Mouse (Mus musculus): ENCODE measurements around the gene Htr1b. TPM values are rescaled to one million over a fixed set of nuclear protein-coding genes. Genes with fewer than 3 reads are reported as not detected.

The Htr1b gene
- 0.16 and 0.17 TPM in 2 replicates for polyA plus RNA-seq (2015; fragmentation: Nextera tagmentation; extraction: Ambion mirVana)

DNA sequence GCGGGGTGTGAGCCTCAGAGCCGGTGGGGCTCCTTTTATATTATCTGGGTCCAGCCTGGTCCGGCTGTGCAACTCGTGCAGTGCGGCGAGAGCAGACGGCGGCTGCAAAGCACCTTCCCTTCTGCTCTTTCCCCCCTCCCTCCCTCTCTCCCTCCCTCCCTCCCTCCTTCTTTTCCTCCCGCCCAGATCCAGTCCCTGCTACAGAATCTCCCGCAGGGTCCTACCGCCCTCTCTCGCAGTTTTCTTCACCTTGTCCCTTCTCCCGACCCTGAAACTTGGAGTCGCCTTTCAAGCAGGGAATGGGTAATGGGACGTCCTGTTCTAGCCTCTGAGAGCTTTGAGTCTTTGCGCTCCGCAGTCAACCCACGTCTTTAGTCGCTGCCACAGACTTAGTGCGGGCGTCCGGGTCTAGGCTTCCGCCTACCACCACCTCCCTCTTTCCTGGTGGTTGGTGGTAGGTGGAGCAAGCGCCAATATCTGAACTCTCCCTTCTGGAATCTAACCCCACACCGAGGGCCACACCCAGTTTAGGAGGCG is at the start of gene Htr1b:
Htr1b (minus strand) TSS at position 392 of the 537 bp plus-strand sequence.
- H3K9ac ChIP-seq (ENCODE audit: low read depth, low read length) = peak within 1 kb of the TSS; percentile 27; the same call in 1 of the 2 replicates
- peak; percentile 77 for ATAC-seq
- peak within 1 kb of the TSS; percentile 100 for H3K4me2 ChIP-seq (replicated peaks; ENCODE audit: low read depth)
- H3K4me3 ChIP-seq (ENCODE audit: low read depth, low read length) = peak within 1 kb of the TSS; percentile 62
- H3K27me3 ChIP-seq (replicated peaks; ENCODE audit: control insufficient read depth, insufficient read depth, low read length) = peaks cover 38% of the 10 kb centered on the region
- no peak for TF ChIP-seq CTCF (IDR thresholded peaks at IDR 0.05; ENCODE audit: low read depth)
- H3K4me1 ChIP-seq (replicated peaks; ENCODE audit: control insufficient read depth, insufficient read depth, low read length) = no peaks in the 10 kb centered on the region
- no peaks in the 10 kb centered on the region for H3K36me3 ChIP-seq (ENCODE audit: control insufficient read depth, insufficient read depth)
- H3K27ac ChIP-seq (ENCODE audit: low read depth, low read length) = no peak within 1 kb of the TSS
- no peaks in the 10 kb centered on the region for H3K9me3 ChIP-seq (ENCODE audit: control insufficient read depth)
- 0% methylated on average over 25 of the region's 26 CpGs for WGBS

DNA sequence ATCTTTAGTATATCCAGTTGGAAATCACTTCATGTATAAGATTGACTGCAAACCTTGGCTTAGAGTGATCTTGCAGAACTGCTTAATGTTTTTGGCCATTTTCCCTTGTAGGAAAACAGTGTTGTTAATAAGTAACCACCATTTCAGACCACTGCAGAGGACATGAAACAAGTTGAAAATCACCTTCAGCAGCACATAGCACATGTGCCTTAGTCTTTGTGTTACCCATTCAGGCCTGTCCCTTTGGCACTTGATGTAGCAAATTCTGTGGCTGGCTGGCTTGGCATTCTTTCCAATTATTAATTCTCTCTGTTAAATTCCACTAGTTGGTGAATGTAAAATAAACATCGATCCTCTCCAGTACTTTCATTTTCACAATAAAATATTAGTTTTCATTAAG is 43.1 kb upstream of the Htr1b start:
- Histone ChIP-seq H3K4me3 (ENCODE audit: low read depth, low read length) (no peak overlapping the region), H3K4me2 (replicated peaks; ENCODE audit: low read depth) (no peak overlapping the region), H3K27ac (ENCODE audit: low read depth, low read length) (no peak overlapping the region), H3K36me3 (ENCODE audit: control insufficient read depth, insufficient read depth) (no peaks in the 10 kb centered on the region), H3K27me3 (replicated peaks; ENCODE audit: control insufficient read depth, insufficient read depth, low read length) (no peaks in the 10 kb centered on the region), H3K9ac (ENCODE audit: low read depth, low read length) (no peak overlapping the region), H3K9me3 (ENCODE audit: control insufficient read depth) (no peaks in the 10 kb centered on the region), H3K4me1 (replicated peaks; ENCODE audit: control insufficient read depth, insufficient read depth, low read length) (no peaks in the 10 kb centered on the region)
- no peak for ATAC-seq
- WGBS = 87% methylated on average over 1 of the region's 1 CpGs
- TF ChIP-seq CTCF (IDR thresholded peaks at IDR 0.05; ENCODE audit: low read depth) = no peak

DNA sequence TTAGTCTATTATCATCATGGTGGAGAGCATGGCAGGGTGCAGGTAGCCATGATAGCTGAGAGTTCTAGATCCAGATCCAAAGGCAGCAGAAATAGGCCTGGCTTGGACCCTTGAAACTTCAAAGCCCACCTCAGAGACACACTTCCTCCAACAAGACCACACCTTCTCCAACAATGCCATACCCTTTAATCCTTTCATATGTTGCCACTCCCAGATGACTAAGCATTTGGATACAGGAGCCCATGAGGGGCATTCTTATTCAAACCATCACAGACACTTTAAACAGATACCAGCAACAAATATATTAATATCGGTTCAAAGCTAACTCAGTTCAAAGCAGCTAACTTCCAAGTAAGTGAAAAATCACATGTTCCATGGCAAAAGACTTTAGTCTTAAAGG is 3.9 kb upstream of the Htr1b start:
- 98% methylated on average over 1 of the region's 1 CpGs for WGBS
- ATAC-seq = no peak
- TF ChIP-seq CTCF (IDR thresholded peaks at IDR 0.05; ENCODE audit: low read depth) = no peak
- Histone ChIP-seq H3K4me1 (replicated peaks; ENCODE audit: control insufficient read depth, insufficient read depth, low read length) (no peaks in the 10 kb centered on the region), H3K27me3 (replicated peaks; ENCODE audit: control insufficient read depth, insufficient read depth, low read length) (peaks cover 25% of the 10 kb centered on the region), H3K36me3 (ENCODE audit: control insufficient read depth, insufficient read depth) (no peaks in the 10 kb centered on the region), H3K4me3 (ENCODE audit: low read depth, low read length) (no peak overlapping the region), H3K4me2 (replicated peaks; ENCODE audit: low read depth) (no peak overlapping the region), H3K9ac (ENCODE audit: low read depth, low read length) (no peak overlapping the region), H3K27ac (ENCODE audit: low read depth, low read length) (no peak overlapping the region), H3K9me3 (ENCODE audit: control insufficient read depth) (no peaks in the 10 kb centered on the region)

DNA sequence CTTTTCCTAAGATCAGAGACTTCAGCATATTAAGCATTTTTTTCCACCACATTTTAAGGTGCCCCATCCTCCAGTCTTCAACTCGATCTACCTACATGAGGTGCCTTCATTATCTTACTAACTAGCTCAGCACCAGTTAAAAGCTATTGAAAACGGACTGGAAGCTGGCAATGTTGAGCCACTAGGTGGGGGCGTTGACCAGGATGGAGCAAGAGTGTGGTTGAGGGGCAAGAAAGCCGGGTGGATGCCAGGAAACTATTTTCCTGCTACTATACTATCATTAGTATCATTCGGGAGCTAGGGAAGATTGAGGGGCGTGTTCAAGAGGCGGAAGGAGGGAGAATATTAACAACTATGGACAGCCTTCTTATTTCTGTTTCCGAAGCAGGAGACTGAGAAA is 1.5 kb upstream of the Htr1b start:
- no peak for ATAC-seq
- Histone ChIP-seq H3K4me1 (replicated peaks; ENCODE audit: control insufficient read depth, insufficient read depth, low read length) (no peaks in the 10 kb centered on the region), H3K4me2 (replicated peaks; ENCODE audit: low read depth) (peak overlapping the region; percentile 24; the same call in 1 of the 2 replicates), H3K36me3 (ENCODE audit: control insufficient read depth, insufficient read depth) (no peaks in the 10 kb centered on the region), H3K9ac (ENCODE audit: low read depth, low read length) (no peak overlapping the region), H3K9me3 (ENCODE audit: control insufficient read depth) (no peaks in the 10 kb centered on the region), H3K27me3 (replicated peaks; ENCODE audit: control insufficient read depth, insufficient read depth, low read length) (peaks cover 38% of the 10 kb centered on the region), H3K27ac (ENCODE audit: low read depth, low read length) (no peak overlapping the region), H3K4me3 (ENCODE audit: low read depth, low read length) (no peak overlapping the region)
- WGBS = 6% methylated on average over 8 of the region's 8 CpGs
- TF ChIP-seq CTCF (IDR thresholded peaks at IDR 0.05; ENCODE audit: low read depth) = peak; percentile 66

DNA sequence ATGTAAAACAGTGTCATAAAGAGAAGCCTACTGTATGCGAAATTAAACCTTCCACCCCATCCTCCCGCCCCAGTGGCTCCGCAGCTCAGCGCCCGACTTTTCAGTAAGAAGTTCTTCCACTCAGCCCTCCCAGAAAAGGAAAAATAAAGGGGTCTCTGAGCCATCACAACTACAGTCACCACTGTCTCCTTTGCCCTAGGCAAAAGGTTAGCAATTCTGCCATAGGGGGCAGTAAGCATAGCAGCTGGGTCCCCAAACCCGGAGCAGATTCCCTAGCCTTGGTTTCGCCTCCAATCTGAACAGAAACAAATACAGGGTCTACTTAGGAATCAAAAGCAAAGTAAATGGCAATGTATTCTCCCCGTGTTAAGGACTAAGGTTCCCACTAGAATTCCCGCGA is 535 bp upstream of the Htr1b start:
- H3K4me1 ChIP-seq (replicated peaks; ENCODE audit: control insufficient read depth, insufficient read depth, low read length) = no peaks in the 10 kb centered on the region
- ATAC-seq = no peak
- H3K9ac ChIP-seq (ENCODE audit: low read depth, low read length) = no peak overlapping the region
- peak overlapping the region; percentile 62 for H3K4me3 ChIP-seq (ENCODE audit: low read depth, low read length)
- peak; percentile 29 for TF ChIP-seq CTCF (IDR thresholded peaks at IDR 0.05; ENCODE audit: low read depth)
- 3% methylated on average over 10 of the region's 10 CpGs for WGBS
- no peak overlapping the region for H3K27ac ChIP-seq (ENCODE audit: low read depth, low read length)
- no peaks in the 10 kb centered on the region for H3K9me3 ChIP-seq (ENCODE audit: control insufficient read depth)
- H3K36me3 ChIP-seq (ENCODE audit: control insufficient read depth, insufficient read depth) = no peaks in the 10 kb centered on the region
- peak overlapping the region; percentile 100 for H3K4me2 ChIP-seq (replicated peaks; ENCODE audit: low read depth)
- H3K27me3 ChIP-seq (replicated peaks; ENCODE audit: control insufficient read depth, insufficient read depth, low read length) = peaks cover 38% of the 10 kb centered on the region

DNA sequence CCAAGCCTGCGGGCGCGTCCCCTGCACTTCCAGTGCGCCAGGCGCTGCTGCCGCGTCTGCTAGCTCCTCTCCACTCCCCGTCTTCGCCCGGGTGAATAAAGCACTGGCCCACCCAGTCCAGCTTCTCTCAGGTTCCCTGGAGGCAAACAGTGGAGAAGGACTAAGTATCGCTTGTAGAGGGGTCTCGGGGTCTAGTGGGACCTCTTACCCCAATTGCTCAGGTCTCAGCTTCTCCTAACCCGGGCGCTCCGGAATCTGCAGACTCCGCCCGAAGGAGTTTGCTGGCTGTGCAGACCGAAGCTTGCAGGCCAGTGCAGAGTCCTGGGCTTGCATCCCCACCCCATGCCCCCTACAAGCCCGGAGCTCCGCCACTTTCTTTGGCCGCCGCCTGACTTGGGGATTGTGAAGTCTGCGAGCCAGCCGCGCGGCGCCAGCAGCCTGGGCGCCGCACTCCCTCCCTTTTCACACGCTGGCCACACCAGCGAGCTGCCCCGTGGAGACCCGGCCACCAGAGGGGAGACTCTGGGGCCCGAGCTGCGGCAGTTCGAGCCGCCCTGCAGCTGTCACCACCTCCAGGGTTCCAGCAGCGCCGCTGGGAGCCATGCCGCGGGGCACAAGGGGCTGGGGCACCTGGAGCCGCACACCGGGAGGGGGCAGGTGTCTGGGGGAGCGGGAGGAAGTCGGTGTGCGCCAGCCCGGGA is 742 bp downstream of the Htr1b start:
- H3K27me3 ChIP-seq (replicated peaks; ENCODE audit: control insufficient read depth, insufficient read depth, low read length) = peaks cover 38% of the 10 kb centered on the region
- under 1% methylated on average over 46 of the region's 47 CpGs for WGBS
- H3K27ac ChIP-seq (ENCODE audit: low read depth, low read length) = no peak overlapping the region
- H3K9ac ChIP-seq (ENCODE audit: low read depth, low read length) = peak overlapping the region; percentile 27; the same call in 1 of the 2 replicates
- ATAC-seq = peak; percentile 17
- no peaks in the 10 kb centered on the region for H3K36me3 ChIP-seq (ENCODE audit: control insufficient read depth, insufficient read depth)
- peak overlapping the region; percentile 62 for H3K4me3 ChIP-seq (ENCODE audit: low read depth, low read length)
- no peaks in the 10 kb centered on the region for H3K4me1 ChIP-seq (replicated peaks; ENCODE audit: control insufficient read depth, insufficient read depth, low read length)
- H3K4me2 ChIP-seq (replicated peaks; ENCODE audit: low read depth) = peak overlapping the region; percentile 100
- TF ChIP-seq CTCF (IDR thresholded peaks at IDR 0.05; ENCODE audit: low read depth) = peak; percentile 32
- H3K9me3 ChIP-seq (ENCODE audit: control insufficient read depth) = no peaks in the 10 kb centered on the region
